Mouse (Mus musculus): ENCODE data around the gene Mustn1.
A peak's percentile ranks its signal among the peaks of the same experiment; 100 is the strongest.

Mustn1 gene

DNA sequence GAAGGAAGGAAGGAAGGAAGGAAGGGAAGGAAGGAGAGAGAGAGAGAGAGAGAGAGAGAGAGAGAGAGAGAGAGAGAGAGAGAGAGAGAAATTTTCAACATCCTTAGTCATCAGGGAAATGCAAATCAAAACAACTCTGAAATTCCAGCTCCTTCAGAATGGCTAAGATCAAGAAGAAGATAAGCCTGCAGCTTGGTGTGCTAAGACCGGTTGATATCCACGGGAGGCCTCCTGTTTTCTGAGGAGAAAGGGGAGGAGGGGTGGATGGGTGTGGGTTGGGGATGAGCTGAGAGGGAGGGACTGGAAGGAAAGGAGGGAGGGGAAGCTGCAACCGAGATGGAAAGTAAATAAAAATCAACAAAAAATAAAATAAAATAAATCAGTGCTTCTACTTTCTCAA, 6.3 kb downstream of the Mustn1 start:
- H3K27me3 ChIP-seq (ENCODE audit: insufficient read depth, low read length) = peaks cover 32% of the 10 kb centered on the region
- no peaks in the 10 kb centered on the region for H3K36me3 ChIP-seq (ENCODE audit: insufficient read depth, low read length)
- no peaks in the 10 kb centered on the region for H3K9me3 ChIP-seq (ENCODE audit: low read length)
- TF ChIP-seq POU5F1 (IDR thresholded peaks at IDR 0.05; ENCODE audit: borderline replicate concordance, low read length) (no peak), NANOG (IDR thresholded peaks at IDR 0.05; ENCODE audit: borderline replicate concordance, low read length) (no peak), CTCF (conservative IDR thresholded peaks at IDR 0.05; ENCODE audit: low read length) (no peak)
- H3K4me3 ChIP-seq (replicated peaks; ENCODE audit: low read length) = no peak overlapping the region
- H3K4me1 ChIP-seq (replicated peaks; ENCODE audit: low read depth, low read length) = peaks cover 30% of the 10 kb centered on the region

DNA sequence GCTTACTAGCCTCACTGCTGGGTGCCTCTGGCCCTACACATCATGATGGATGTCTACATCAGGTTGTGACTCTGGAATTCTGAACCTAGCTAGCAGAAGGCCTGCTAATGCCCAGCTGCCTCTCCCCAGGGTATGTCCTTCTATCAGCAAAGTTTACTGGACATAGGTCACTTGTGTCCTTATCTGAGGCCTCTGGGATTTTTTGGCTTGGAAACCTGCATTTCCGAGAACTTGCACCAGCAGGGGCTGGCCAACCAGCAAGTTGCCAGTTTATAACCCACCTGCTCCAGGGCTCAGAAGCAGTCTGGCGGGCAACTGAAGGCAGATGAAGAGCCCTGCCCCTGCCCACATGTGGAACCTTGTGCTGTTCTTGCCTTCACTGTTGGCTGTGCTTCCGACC, 7.2 kb downstream of the Mustn1 start, which contains the start of gene Itih4:
Itih4 (plus strand) TSS at position 273 of the 400 bp plus-strand sequence.
- peaks cover 37% of the 10 kb centered on the region for H3K27me3 ChIP-seq (ENCODE audit: insufficient read depth, low read length)
- H3K4me3 ChIP-seq (replicated peaks; ENCODE audit: low read length) = no peak within 1 kb of the TSS
- H3K36me3 ChIP-seq (ENCODE audit: insufficient read depth, low read length) = no peaks in the 10 kb centered on the region
- H3K4me1 ChIP-seq (replicated peaks; ENCODE audit: low read depth, low read length) = peaks cover 21% of the 10 kb centered on the region
- TF ChIP-seq CTCF (conservative IDR thresholded peaks at IDR 0.05; ENCODE audit: low read length) (no peak), NANOG (IDR thresholded peaks at IDR 0.05; ENCODE audit: borderline replicate concordance, low read length) (no peak), POU5F1 (IDR thresholded peaks at IDR 0.05; ENCODE audit: borderline replicate concordance, low read length) (no peak)
- no peaks in the 10 kb centered on the region for H3K9me3 ChIP-seq (ENCODE audit: low read length)

DNA sequence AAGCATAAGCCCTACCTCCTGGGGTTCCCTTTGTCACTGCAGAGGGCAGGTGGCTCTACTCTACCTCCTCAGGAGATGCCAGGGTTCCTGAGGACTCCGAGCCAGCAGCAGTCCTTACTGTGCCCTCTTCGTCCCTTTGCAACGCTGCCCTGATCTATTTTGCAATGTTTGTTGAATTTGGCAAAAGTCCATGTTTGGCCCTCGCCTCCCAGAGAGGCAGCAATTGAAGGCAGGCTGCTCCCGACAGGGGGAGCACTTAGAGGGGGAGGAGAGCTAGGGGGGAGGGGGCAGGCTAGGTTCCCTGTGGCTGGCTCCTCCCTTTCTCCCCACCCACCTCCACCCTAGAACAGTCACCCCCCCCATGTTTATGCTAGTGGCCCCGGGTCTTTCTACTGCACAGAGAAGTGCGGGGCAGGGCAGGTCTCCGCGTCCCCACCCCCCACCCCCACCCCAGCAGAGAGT, 9.3 kb downstream of the Mustn1 start:
- Histone ChIP-seq H3K36me3 (ENCODE audit: insufficient read depth, low read length) (no peaks in the 10 kb centered on the region), H3K4me3 (replicated peaks; ENCODE audit: low read length) (no peak overlapping the region), H3K27me3 (ENCODE audit: insufficient read depth, low read length) (peaks cover 58% of the 10 kb centered on the region), H3K4me1 (replicated peaks; ENCODE audit: low read depth, low read length) (peaks cover 19% of the 10 kb centered on the region), H3K9me3 (ENCODE audit: low read length) (no peaks in the 10 kb centered on the region)
- TF ChIP-seq NANOG (IDR thresholded peaks at IDR 0.05; ENCODE audit: borderline replicate concordance, low read length) (no peak), POU5F1 (IDR thresholded peaks at IDR 0.05; ENCODE audit: borderline replicate concordance, low read length) (no peak), CTCF (conservative IDR thresholded peaks at IDR 0.05; ENCODE audit: low read length) (no peak; the same call in 1 of the 2 replicates)

DNA sequence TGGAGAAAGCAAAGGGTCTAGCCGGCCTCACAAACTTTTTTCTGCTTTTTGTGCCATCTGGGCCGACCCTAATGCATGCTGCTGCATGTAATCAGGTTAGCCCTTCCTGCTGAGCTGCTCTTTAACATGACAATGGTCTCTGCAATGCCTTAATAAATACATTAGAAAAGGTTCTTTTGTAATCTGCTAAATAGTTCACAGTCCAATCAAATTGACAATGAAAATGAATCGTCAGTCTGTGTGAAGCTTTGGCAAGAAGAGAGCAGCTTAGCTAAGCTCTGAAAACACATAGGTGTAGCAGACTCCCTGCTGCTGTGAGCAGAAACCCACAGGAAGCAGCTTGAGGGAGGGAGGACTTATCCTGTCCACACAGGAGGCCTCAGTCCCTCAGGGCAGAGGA, 21.0 kb downstream of the Mustn1 start:
- Histone ChIP-seq H3K9me3 (ENCODE audit: low read length) (peaks cover 21% of the 10 kb centered on the region), H3K4me3 (replicated peaks; ENCODE audit: low read length) (no peak overlapping the region), H3K27me3 (ENCODE audit: insufficient read depth, low read length) (peaks cover 44% of the 10 kb centered on the region), H3K4me1 (replicated peaks; ENCODE audit: low read depth, low read length) (peaks cover 9% of the 10 kb centered on the region), H3K36me3 (ENCODE audit: insufficient read depth, low read length) (no peaks in the 10 kb centered on the region)
- TF ChIP-seq NANOG (IDR thresholded peaks at IDR 0.05; ENCODE audit: borderline replicate concordance, low read length) (peak; percentile 99), CTCF (conservative IDR thresholded peaks at IDR 0.05; ENCODE audit: low read length) (no peak), POU5F1 (IDR thresholded peaks at IDR 0.05; ENCODE audit: borderline replicate concordance, low read length) (peak; percentile 59; the same call in 1 of the 2 replicates)

DNA sequence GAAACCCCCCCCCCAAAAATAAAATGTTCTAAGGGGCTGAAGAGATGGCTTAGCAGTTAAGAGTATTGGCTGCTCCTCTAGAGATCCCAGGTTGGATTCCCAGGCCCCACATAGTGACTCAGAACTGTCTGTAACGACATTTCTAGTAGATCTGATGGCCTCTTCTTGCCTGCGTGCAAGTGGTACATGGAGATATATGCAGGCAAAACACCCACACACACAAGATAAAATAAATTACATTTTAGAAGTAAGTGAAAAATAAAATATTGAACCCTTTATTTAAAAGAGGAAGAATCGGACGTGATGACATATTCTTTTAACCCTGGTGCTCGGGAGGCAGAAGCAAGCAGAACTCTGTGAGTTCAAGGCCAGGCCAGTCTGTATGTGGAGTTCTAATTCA, 23.6 kb downstream of the Mustn1 start:
- H3K9me3 ChIP-seq (ENCODE audit: low read length) = peaks cover 21% of the 10 kb centered on the region
- H3K36me3 ChIP-seq (ENCODE audit: insufficient read depth, low read length) = no peaks in the 10 kb centered on the region
- no peak overlapping the region for H3K4me3 ChIP-seq (replicated peaks; ENCODE audit: low read length)
- TF ChIP-seq CTCF (conservative IDR thresholded peaks at IDR 0.05; ENCODE audit: low read length) (no peak), POU5F1 (IDR thresholded peaks at IDR 0.05; ENCODE audit: borderline replicate concordance, low read length) (no peak), NANOG (IDR thresholded peaks at IDR 0.05; ENCODE audit: borderline replicate concordance, low read length) (no peak)
- H3K4me1 ChIP-seq (replicated peaks; ENCODE audit: low read depth, low read length) = peaks cover 9% of the 10 kb centered on the region
- peaks cover 27% of the 10 kb centered on the region for H3K27me3 ChIP-seq (ENCODE audit: insufficient read depth, low read length)

DNA sequence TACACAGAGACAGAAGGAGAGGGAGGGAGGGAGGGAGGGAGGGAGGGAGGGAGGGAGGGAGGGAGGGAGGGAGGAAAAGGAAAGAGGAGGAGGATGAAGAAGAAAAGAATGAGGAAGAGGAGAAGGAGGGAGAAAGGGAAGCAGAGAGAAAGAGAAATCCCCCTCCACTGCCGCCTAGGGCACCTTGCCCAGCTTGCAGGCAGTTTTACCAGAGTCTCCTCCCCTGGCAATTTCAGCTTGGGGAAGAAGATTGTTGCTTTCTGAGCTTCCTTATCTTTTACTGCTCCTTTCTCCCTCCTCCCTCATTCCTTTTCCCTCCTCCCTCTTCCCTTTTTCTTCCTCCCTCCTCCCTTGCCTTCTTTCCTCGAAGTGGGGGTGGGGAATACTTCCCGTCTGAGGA, 24.0 kb downstream of the Mustn1 start:
- H3K27me3 ChIP-seq (ENCODE audit: insufficient read depth, low read length) = peaks cover 24% of the 10 kb centered on the region
- TF ChIP-seq POU5F1 (IDR thresholded peaks at IDR 0.05; ENCODE audit: borderline replicate concordance, low read length) = no peak
- no peak for TF ChIP-seq CTCF (conservative IDR thresholded peaks at IDR 0.05; ENCODE audit: low read length)
- TF ChIP-seq NANOG (IDR thresholded peaks at IDR 0.05; ENCODE audit: borderline replicate concordance, low read length) = no peak
- no peaks in the 10 kb centered on the region for H3K36me3 ChIP-seq (ENCODE audit: insufficient read depth, low read length)
- no peak overlapping the region for H3K4me3 ChIP-seq (replicated peaks; ENCODE audit: low read length)
- peaks cover 9% of the 10 kb centered on the region for H3K4me1 ChIP-seq (replicated peaks; ENCODE audit: low read depth, low read length)
- peaks cover 21% of the 10 kb centered on the region for H3K9me3 ChIP-seq (ENCODE audit: low read length)

DNA sequence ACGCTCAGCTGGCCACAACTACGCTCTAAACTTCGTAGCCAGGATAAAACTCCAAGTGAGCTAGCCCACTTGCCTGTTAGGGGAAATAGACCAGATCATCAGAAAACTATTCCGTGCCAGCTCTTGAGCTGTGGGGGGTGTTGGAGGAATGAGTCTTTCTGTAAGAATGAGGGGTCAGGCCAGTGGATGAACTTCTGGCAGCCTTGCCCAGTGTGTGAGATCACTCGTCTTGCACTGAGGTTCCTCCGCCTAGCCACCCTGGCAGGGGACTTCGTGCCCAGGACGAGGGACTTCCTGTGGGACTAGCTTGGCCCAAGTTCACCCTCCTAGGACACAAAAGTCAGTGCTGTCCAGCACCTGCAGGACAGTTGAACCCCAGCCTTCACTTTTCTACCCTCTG, 25.3 kb downstream of the Mustn1 start:
- no peak overlapping the region for H3K4me3 ChIP-seq (replicated peaks; ENCODE audit: low read length)
- peaks cover 18% of the 10 kb centered on the region for H3K27me3 ChIP-seq (ENCODE audit: insufficient read depth, low read length)
- no peaks in the 10 kb centered on the region for H3K36me3 ChIP-seq (ENCODE audit: insufficient read depth, low read length)
- peaks cover 19% of the 10 kb centered on the region for H3K9me3 ChIP-seq (ENCODE audit: low read length)
- TF ChIP-seq CTCF (conservative IDR thresholded peaks at IDR 0.05; ENCODE audit: low read length) (no peak), POU5F1 (IDR thresholded peaks at IDR 0.05; ENCODE audit: borderline replicate concordance, low read length) (no peak), NANOG (IDR thresholded peaks at IDR 0.05; ENCODE audit: borderline replicate concordance, low read length) (no peak)
- H3K4me1 ChIP-seq (replicated peaks; ENCODE audit: low read depth, low read length) = peaks cover 9% of the 10 kb centered on the region

DNA sequence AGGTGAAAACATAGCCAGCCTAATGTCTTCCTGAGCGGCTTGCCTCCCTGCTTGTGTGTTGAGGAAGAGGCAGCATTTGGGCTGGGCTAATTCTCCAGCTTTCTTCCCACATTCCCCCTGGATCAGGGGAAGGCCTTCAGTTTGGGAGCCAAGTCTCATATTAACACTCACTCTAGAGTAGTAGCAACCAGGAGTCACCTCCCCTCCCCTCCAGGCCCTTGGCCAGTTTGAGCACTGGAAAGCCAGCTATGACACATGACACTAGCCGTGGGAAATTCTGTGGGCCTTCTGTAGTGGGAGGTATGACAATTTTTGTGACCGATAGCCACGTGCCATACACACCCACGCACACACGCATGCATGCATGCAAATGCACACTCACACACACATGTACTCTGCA, 27.0 kb downstream of the Mustn1 start:
- Histone ChIP-seq H3K4me1 (replicated peaks; ENCODE audit: low read depth, low read length) (no peaks in the 10 kb centered on the region), H3K27me3 (ENCODE audit: insufficient read depth, low read length) (peaks cover 14% of the 10 kb centered on the region), H3K4me3 (replicated peaks; ENCODE audit: low read length) (no peak overlapping the region), H3K9me3 (ENCODE audit: low read length) (peaks cover 2% of the 10 kb centered on the region; the same call in 1 of the 2 replicates), H3K36me3 (ENCODE audit: insufficient read depth, low read length) (no peaks in the 10 kb centered on the region)
- TF ChIP-seq CTCF (conservative IDR thresholded peaks at IDR 0.05; ENCODE audit: low read length) = no peak
- TF ChIP-seq NANOG (IDR thresholded peaks at IDR 0.05; ENCODE audit: borderline replicate concordance, low read length) = no peak
- TF ChIP-seq POU5F1 (IDR thresholded peaks at IDR 0.05; ENCODE audit: borderline replicate concordance, low read length) = no peak

DNA sequence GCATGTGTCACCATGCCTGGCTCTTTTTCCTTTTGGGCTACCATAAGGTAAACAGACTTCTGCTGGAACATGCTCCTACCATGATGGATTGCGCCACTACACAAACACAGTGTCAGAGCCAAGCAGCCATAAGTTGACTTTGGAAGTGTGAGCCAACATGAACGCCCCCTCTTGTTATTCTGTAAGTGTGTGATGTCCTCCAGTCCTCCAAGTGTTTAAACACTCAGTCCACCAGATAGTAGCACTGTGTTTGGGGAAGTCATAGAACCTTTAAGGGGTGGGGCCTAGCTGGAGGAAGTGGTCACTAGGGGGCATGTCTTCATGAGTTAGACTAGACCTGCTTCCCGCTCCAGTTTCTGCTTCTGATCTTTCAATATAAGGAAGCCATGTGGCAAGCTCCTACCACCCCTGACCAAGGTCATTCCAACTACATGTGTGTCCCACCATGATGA, 28.8 kb downstream of the Mustn1 start:
- Histone ChIP-seq H3K4me3 (replicated peaks; ENCODE audit: low read length) (no peak overlapping the region), H3K36me3 (ENCODE audit: insufficient read depth, low read length) (no peaks in the 10 kb centered on the region), H3K9me3 (ENCODE audit: low read length) (no peaks in the 10 kb centered on the region), H3K27me3 (ENCODE audit: insufficient read depth, low read length) (peaks cover 7% of the 10 kb centered on the region; the same call in 1 of the 2 replicates), H3K4me1 (replicated peaks; ENCODE audit: low read depth, low read length) (no peaks in the 10 kb centered on the region)
- TF ChIP-seq CTCF (conservative IDR thresholded peaks at IDR 0.05; ENCODE audit: low read length) = no peak
- TF ChIP-seq POU5F1 (IDR thresholded peaks at IDR 0.05; ENCODE audit: borderline replicate concordance, low read length) = no peak
- TF ChIP-seq NANOG (IDR thresholded peaks at IDR 0.05; ENCODE audit: borderline replicate concordance, low read length) = no peak
